Mouse (Mus musculus) common myeloid progenitor, adult 5-6 weeks (primary cell): ENCODE results near the gene Il11. TPM values are rescaled to one million over a fixed set of nuclear protein-coding genes. Genes with fewer than 3 reads are reported as not detected.

ENCODE experiments used
- ATAC-seq: replicated peaks from 2 replicates; pipeline ENCODE4 v1.8.0; 2016; ENCODE audit warnings: low read depth, mild to moderate bottlenecking, moderate TSS enrichment, inconsistent platforms; ENCODE audit not compliant: poor library complexity, severe bottlenecking
- total RNA-seq: library from RNA; stranded (forward); fragments of 200-1000, 187-1606 nt; gene quantifications from 2 replicates; pipeline ENCODE4 v1.2.3, GENCODE M21; 2017

The Il11 gene
- total RNA-seq, 1 experiment from 2014 or later = 0.59 TPM

DNA sequence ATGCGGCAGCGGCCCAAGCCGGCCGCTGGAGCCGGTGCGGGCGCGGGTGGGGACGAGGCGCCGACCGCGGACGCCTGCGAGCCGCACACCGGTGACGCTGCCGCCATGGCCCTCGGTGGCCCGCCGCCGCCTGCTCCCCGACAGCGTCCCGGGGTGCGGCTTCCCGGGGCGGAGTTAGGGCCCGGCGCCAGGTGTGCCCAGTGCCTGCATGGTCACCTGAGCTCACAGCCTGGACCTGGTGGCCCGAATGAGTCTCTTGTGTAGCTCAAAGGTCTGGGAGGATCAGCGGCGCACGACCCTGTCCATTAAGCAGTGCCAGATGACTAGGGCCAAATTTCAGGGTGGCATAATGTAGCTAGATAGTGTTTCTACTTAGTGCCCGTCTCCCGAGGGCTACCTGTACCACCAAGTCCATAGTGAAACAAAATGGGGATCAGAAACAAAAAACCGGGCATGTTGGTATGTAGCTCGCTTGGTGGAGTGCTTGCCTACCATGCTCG, 6.8 kb upstream of the Il11 start, which contains the start of gene Tmem238:
Gene Tmem238 (minus strand): TSS at position 221 of the 500 bp plus-strand sequence.
- no peak for ATAC-seq

- ATAC-seq = peak; percentile 37
These were observed 6.1 kb upstream of the Il11 start for GRCm38 (mm10) chr7:4788499-4789435.

- ATAC-seq = peak; percentile 56
These were observed 1.1 kb upstream of the Il11 start for GRCm38 (mm10) chr7:4783667-4784268.

- no peak for ATAC-seq
These were observed 529 bp downstream of the Il11 start for GRCm38 (mm10) chr7:4782130-4782529.

- ATAC-seq = 0 out of 2 replicates have a peak, but pooled peaks have one; percentile 9
These were observed 2.7 kb downstream of the Il11 start for GRCm38 (mm10) chr7:4779921-4780320.

DNA sequence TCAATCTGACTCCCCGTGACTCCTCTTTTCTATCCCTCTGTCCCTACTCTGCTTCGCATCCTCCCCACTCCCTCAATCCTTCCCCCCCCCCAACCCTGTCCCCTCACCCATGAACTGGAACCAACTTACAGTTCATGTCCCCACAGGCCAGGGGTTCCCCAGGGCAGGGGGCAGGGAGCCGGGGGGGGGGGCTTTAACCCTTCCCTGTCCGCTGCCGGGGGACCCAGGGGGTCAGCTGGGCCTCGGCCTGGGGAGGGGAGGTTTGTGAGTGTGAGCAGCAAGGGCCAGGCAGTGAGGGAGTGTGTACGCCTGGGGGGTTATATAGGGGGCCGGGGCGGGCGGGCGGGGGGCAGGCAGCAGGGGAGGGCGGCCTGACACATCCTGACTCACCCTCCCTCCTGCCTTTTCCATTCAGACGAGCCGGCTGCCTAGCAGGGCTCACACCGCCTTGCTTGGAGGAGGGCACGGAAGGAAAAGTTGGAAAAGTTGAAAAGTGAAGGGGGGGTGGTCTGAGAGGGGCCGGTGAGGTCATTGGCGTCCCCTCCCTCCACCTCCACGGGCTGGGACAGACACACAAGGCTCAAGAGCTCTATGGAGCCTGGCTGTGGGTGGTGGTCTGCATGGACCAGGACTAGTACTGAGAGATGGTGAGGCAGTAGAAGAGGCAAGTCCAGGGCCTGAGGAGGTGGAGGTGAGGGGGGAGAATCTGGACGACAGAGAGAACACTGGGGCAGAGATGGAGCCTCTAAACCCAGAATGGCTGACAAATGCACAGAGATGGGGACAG, 4.6 kb downstream of the Il11 start:
- ATAC-seq = no peak

GRCm38 (mm10) chr7:4776861-4777830, 5.5 kb downstream of the Il11 start:
- ATAC-seq = no peak; the same call in 1 of the 2 replicates

- no peak for ATAC-seq
These were observed 6.5 kb downstream of the Il11 start for GRCm38 (mm10) chr7:4776131-4776530.

GRCm38 (mm10) chr7:4771202-4771601, 11.5 kb downstream of the Il11 start, which contains the start of gene Fam71e2:
TSS of gene Fam71e2 (minus strand) at chr7:4771302.
- no peak for ATAC-seq

DNA sequence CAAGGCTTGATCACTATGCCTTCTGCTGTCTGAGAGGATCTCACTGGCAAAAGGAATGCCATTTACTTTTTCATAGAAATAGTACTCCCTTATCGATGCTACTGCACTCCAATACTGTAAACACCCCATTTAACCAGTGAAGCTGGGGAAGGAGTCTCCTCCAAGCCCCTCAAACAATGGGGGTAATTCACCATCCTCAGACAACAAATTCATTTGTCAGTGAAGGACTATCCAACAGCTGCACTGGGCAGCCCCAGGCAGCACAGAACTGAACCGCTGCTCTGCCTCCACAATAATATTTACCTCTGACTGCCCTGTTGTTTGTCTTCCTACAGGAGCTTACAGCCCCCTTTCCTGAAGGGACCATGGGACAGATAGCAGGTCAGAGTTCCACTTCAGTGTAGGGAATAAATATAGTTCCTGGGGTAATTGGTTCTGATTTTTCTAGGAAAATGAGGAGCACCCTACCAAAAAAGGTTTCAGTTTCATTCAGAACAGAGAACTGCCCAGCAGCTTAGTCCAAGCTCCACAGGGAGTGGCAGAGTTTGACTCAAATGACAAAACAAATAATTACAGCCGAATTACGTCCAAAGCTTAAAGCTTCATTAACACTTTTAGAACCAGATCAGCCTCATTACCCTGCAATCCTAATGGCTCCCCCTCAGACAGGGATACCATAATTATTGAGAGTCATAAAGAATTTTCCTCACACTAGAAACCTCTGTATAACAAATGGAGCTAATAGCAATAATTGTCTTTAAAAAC, 17.5 kb downstream of the Il11 start:
- ATAC-seq = no peak

DNA sequence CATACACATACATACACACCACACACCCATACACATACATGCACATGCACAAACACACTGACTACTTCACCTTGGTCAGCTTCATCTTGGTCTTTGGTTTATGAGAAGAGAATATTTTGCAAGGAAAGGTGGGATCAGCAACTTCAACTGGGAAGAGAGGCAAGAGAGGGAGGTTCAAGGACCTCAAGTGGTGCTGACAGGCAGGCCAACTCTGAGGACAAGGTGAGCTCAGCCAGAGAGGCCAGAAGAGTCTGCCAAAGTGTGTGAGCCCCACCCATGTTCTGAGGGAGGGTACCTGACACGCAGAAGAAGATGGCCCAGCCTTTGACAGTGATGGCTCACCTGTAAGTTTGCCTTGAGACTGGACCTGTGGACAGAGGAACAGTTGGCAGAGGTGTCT, 23.0 kb downstream of the Il11 start:
- ATAC-seq = no peak

DNA sequence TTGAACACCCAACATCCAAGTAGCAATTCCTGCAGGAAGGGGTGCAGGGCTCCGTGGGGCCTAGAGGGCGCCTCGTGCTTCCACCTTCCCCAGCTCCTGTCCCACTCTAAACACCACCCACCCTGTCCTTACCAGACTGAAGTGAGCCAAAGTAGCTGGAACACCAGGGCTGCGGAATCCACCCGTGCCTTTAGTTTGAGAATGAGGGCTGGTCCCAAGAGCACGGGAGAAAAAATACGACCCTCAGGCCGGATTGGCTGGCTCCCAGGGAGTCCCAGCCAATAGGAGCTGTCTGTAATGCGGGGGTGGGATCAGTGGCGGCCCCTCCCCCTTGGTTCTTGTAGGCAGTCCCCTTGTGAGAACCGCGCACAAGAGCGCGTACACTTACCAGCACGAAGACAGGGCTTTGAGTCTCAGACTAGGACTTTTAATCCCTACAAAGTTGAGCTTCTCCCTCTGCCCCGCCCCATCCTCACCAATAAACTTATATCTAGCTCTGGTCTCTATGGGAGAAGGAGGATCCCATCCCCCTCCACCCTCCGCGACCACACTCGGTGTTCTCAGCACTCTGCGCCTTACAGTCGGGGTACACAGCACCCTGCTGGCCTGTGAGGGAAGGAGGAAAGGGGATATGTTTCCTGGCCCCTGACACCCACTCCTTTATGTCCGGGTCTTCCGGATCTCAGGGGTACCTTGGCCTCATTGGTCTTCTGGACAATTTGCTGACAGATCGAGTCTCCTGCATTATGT, 29.7 kb downstream of the Il11 start, which contains the start of gene Cox6b2:
Gene Cox6b2 (minus strand): TSS at position 274 of the 750 bp plus-strand sequence.
- ATAC-seq = peak; percentile 84

DNA sequence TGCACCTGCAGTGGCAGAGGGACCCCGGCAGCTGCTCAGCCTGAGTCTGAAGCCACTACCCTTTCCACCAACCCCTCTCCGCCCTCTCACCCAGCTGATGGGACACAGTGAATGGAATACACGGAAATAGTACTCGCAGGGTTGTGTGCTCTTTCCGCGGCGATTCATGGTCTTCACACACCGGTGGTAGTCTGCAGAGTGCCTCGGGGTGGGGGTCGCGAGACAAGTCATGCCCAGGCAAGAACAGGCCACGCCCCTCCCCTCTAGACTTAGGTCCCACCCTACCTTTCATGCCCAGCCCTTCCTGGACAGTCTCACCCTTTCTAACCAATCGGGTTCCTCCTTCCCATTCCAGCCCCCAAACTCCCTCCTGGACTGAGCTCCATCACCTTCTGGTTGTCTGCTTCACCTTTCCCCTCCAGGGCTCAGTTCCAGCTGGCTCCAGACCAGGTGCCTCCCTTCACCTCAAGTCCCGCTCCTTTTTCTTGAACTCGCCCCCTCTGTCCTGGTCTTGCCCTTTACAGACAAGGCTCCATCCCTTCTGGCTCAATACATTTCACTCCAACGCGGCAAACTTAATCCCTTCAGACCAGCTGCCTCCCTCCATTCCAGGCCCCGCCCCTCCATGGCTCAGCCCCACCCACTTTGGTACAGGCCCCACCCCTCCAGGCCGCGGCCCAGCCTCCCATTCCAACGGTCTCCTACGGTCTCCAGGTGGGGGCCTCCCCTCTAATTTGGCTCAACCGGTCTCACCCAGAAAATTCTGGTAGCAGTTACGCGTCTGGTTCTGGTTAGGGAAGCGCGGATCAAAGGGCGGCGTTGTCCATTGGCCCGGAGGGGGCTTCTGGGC, 30.5 kb downstream of the Il11 start:
- ATAC-seq = peak; percentile 47

- no peak for ATAC-seq
These were observed 33.5 kb downstream of the Il11 start for GRCm38 (mm10) chr7:4749169-4749568.

DNA sequence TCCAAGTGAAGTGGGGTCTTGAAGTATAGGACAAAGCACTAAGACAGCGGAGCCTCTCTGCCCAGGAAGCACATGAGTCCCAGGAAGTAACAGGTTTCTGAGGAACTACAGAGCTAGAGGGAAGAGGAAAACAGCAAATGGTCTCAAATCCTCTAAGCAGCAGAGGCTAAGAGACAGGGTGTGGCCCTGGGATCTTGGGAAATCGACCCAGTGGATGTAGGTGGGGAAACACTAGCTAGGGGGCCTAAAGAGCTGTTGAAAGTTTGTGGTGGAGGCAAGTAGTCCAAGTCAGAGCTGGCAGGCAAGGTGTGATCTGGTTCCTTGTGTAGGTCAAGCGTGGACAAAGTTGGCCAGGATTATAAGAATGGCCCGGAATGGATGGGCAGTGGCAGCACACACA, 34.3 kb downstream of the Il11 start:
- ATAC-seq = no peak

- peak; percentile 16; the same call in 1 of the 2 replicates for ATAC-seq
These were observed 35.3 kb downstream of the Il11 start for GRCm38 (mm10) chr7:4747156-4747899.
